Mouse (Mus musculus): Measurements from ENCODE around the gene Wdfy1. TPM values are rescaled to one million over a fixed set of nuclear protein-coding genes. Genes with fewer than 3 reads are reported as not detected.
A peak's percentile ranks its signal among the peaks of the same experiment; 100 is the strongest.

Wdfy1 gene
- polyA plus RNA-seq, 1 experiment from 2014 or later, result 32.0 TPM

- no peak overlapping the region for H3K9ac ChIP-seq
- ATAC-seq (replicated peaks; ENCODE audit: insufficient number of reproducible peaks, insufficient read depth, low FRiP score, low read depth), result no peak
- H3K9me3 ChIP-seq (replicated peaks), result no peaks in the 10 kb centered on the region
- no peaks in the 10 kb centered on the region for H3K27me3 ChIP-seq
- no peak overlapping the region for H3K27ac ChIP-seq
- whole genome bisulfite sequencing, result 13% methylated on average over 5 of the region's 5 CpGs
- H3K4me3 ChIP-seq, result no peak overlapping the region
- no peaks in the 10 kb centered on the region for H3K36me3 ChIP-seq
- no peaks in the 10 kb centered on the region for H3K4me1 ChIP-seq (replicated peaks)
- no peak overlapping the region for H3K4me2 ChIP-seq
These were observed 93.0 kb downstream of the Wdfy1 start for GRCm38 (mm10) chr1:79682936-79683335.

GRCm38 (mm10) chr1:79680777-79681176, 95.2 kb downstream of the Wdfy1 start:
- ATAC-seq (replicated peaks; ENCODE audit: insufficient number of reproducible peaks, insufficient read depth, low FRiP score, low read depth), result no peak
- no peaks in the 10 kb centered on the region for H3K9me3 ChIP-seq (replicated peaks)
- H3K4me3 ChIP-seq, result no peak overlapping the region
- H3K4me2 ChIP-seq, result no peak overlapping the region
- H3K36me3 ChIP-seq, result no peaks in the 10 kb centered on the region
- H3K9ac ChIP-seq, result no peak overlapping the region
- no peaks in the 10 kb centered on the region for H3K4me1 ChIP-seq (replicated peaks)
- no peak overlapping the region for H3K27ac ChIP-seq
- no peaks in the 10 kb centered on the region for H3K27me3 ChIP-seq
- 77% methylated on average over 3 of the region's 3 CpGs for WGBS

GRCm38 (mm10) chr1:79678117-79678684, 97.7 kb downstream of the Wdfy1 start:
- H3K9me3 ChIP-seq (replicated peaks), result no peaks in the 10 kb centered on the region
- H3K4me3 ChIP-seq, result no peak overlapping the region
- no peaks in the 10 kb centered on the region for H3K36me3 ChIP-seq
- H3K9ac ChIP-seq, result no peak overlapping the region
- no peak overlapping the region for H3K27ac ChIP-seq
- peaks cover 10% of the 10 kb centered on the region for H3K27me3 ChIP-seq
- ATAC-seq (replicated peaks; ENCODE audit: insufficient number of reproducible peaks, insufficient read depth, low FRiP score, low read depth), result no peak
- whole genome bisulfite sequencing, result 67% methylated on average over 8 of the region's 8 CpGs
- no peak overlapping the region for H3K4me2 ChIP-seq
- no peaks in the 10 kb centered on the region for H3K4me1 ChIP-seq (replicated peaks)

GRCm38 (mm10) chr1:79675716-79676115, 100.2 kb downstream of the Wdfy1 start:
- 59% methylated on average over 4 of the region's 4 CpGs for WGBS
- no peak for ATAC-seq (replicated peaks; ENCODE audit: insufficient number of reproducible peaks, insufficient read depth, low FRiP score, low read depth)

GRCm38 (mm10) chr1:79671543-79672337, 104.2 kb downstream of the Wdfy1 start, which contains the start of gene Ap1s3:
Ap1s3 (minus strand) TSS chr1:79671972.
- under 1% methylated on average over 51 of the region's 51 CpGs for WGBS

More at GRCm38 (mm10) chr1:79675716-79676115, 100.2 kb downstream of the Wdfy1 start:
- no peak overlapping the region for H3K4me3 ChIP-seq
- H3K27me3 ChIP-seq, result peaks cover 31% of the 10 kb centered on the region
- H3K9me3 ChIP-seq (replicated peaks), result no peaks in the 10 kb centered on the region
- H3K27ac ChIP-seq, result no peak overlapping the region
- no peak overlapping the region for H3K9ac ChIP-seq
- H3K36me3 ChIP-seq, result no peaks in the 10 kb centered on the region
- H3K4me1 ChIP-seq (replicated peaks), result peaks cover 15% of the 10 kb centered on the region
- H3K4me2 ChIP-seq, result no peak overlapping the region

GRCm38 (mm10) chr1:79671196-79671542, 104.8 kb downstream of the Wdfy1 start:
- H3K27me3 ChIP-seq, result peaks cover 37% of the 10 kb centered on the region
- H3K36me3 ChIP-seq, result no peaks in the 10 kb centered on the region
- no peak overlapping the region for H3K27ac ChIP-seq
- 2% methylated on average over 11 of the region's 11 CpGs for WGBS
- ATAC-seq (replicated peaks; ENCODE audit: insufficient number of reproducible peaks, insufficient read depth, low FRiP score, low read depth), result no peak
- peak overlapping the region; percentile 98 for H3K4me2 ChIP-seq
- peak overlapping the region; percentile 59 for H3K9ac ChIP-seq
- H3K4me3 ChIP-seq, result peak overlapping the region; percentile 80
- peaks cover 26% of the 10 kb centered on the region for H3K4me1 ChIP-seq (replicated peaks)
- no peaks in the 10 kb centered on the region for H3K9me3 ChIP-seq (replicated peaks)

More at GRCm38 (mm10) chr1:79671543-79672337, 104.2 kb downstream of the Wdfy1 start, which contains the start of gene Ap1s3:
- Histone ChIP-seq H3K27me3 (peaks cover 37% of the 10 kb centered on the region), H3K36me3 (no peaks in the 10 kb centered on the region), H3K27ac (no peak within 1 kb of the TSS), H3K9ac (peak within 1 kb of the TSS; percentile 59), H3K4me3 (peak within 1 kb of the TSS; percentile 80), H3K4me1 (replicated peaks) (peaks cover 26% of the 10 kb centered on the region), H3K9me3 (replicated peaks) (no peaks in the 10 kb centered on the region), H3K4me2 (peak within 1 kb of the TSS; percentile 98)
- ATAC-seq (replicated peaks; ENCODE audit: insufficient number of reproducible peaks, insufficient read depth, low FRiP score, low read depth), result peak; percentile 69

GRCm38 (mm10) chr1:79669419-79669974, 106.4 kb downstream of the Wdfy1 start:
- peaks cover 28% of the 10 kb centered on the region for H3K4me1 ChIP-seq (replicated peaks)
- H3K9ac ChIP-seq, result no peak overlapping the region
- ATAC-seq (replicated peaks; ENCODE audit: insufficient number of reproducible peaks, insufficient read depth, low FRiP score, low read depth), result no peak
- no peaks in the 10 kb centered on the region for H3K36me3 ChIP-seq
- no peak overlapping the region for H3K4me3 ChIP-seq
- peaks cover 37% of the 10 kb centered on the region for H3K27me3 ChIP-seq
- H3K9me3 ChIP-seq (replicated peaks), result no peaks in the 10 kb centered on the region
- 73% methylated on average over 9 of the region's 9 CpGs for WGBS
- H3K4me2 ChIP-seq, result no peak overlapping the region
- H3K27ac ChIP-seq, result no peak overlapping the region

GRCm38 (mm10) chr1:79664911-79665310, 111.0 kb downstream of the Wdfy1 start:
- Histone ChIP-seq H3K4me3 (no peak overlapping the region), H3K27me3 (no peaks in the 10 kb centered on the region), H3K9me3 (replicated peaks) (no peaks in the 10 kb centered on the region), H3K4me2 (no peak overlapping the region), H3K4me1 (replicated peaks) (peaks cover 10% of the 10 kb centered on the region), H3K36me3 (no peaks in the 10 kb centered on the region), H3K9ac (no peak overlapping the region), H3K27ac (no peak overlapping the region)
- ATAC-seq (replicated peaks; ENCODE audit: insufficient number of reproducible peaks, insufficient read depth, low FRiP score, low read depth), result no peak
- WGBS, result 81% methylated on average over 4 of the region's 4 CpGs

GRCm38 (mm10) chr1:79659598-79659997, 116.3 kb downstream of the Wdfy1 start:
- 0 out of 2 replicates have a peak, but pooled peaks cover 2% of the 10 kb centered on the region for H3K4me1 ChIP-seq (replicated peaks)
- H3K9ac ChIP-seq, result no peak overlapping the region
- no peak overlapping the region for H3K27ac ChIP-seq
- no peaks in the 10 kb centered on the region for H3K9me3 ChIP-seq (replicated peaks)
- no peaks in the 10 kb centered on the region for H3K36me3 ChIP-seq
- no peak overlapping the region for H3K4me3 ChIP-seq
- no peak overlapping the region for H3K4me2 ChIP-seq
- ATAC-seq (replicated peaks; ENCODE audit: insufficient number of reproducible peaks, insufficient read depth, low FRiP score, low read depth), result no peak
- no peaks in the 10 kb centered on the region for H3K27me3 ChIP-seq
- 72% methylated on average over 7 of the region's 7 CpGs for WGBS

GRCm38 (mm10) chr1:79657411-79657810, 118.5 kb downstream of the Wdfy1 start:
- no peak overlapping the region for H3K4me3 ChIP-seq
- no peak overlapping the region for H3K9ac ChIP-seq
- 64% methylated on average over 1 of the region's 1 CpGs for WGBS
- no peaks in the 10 kb centered on the region for H3K9me3 ChIP-seq (replicated peaks)
- H3K27me3 ChIP-seq, result no peaks in the 10 kb centered on the region
- H3K4me2 ChIP-seq, result no peak overlapping the region
- no peak overlapping the region for H3K27ac ChIP-seq
- H3K36me3 ChIP-seq, result no peaks in the 10 kb centered on the region
- ATAC-seq (replicated peaks; ENCODE audit: insufficient number of reproducible peaks, insufficient read depth, low FRiP score, low read depth), result no peak
- H3K4me1 ChIP-seq (replicated peaks), result 0 out of 2 replicates have a peak, but pooled peaks cover 2% of the 10 kb centered on the region

- ATAC-seq (replicated peaks; ENCODE audit: insufficient number of reproducible peaks, insufficient read depth, low FRiP score, low read depth), result no peak
- no peaks in the 10 kb centered on the region for H3K36me3 ChIP-seq
- H3K4me2 ChIP-seq, result no peak overlapping the region
- H3K9me3 ChIP-seq (replicated peaks), result no peaks in the 10 kb centered on the region
- H3K4me3 ChIP-seq, result no peak overlapping the region
- 0 out of 2 replicates have a peak, but pooled peaks cover 2% of the 10 kb centered on the region for H3K4me1 ChIP-seq (replicated peaks)
- no peak overlapping the region for H3K9ac ChIP-seq
- H3K27me3 ChIP-seq, result no peaks in the 10 kb centered on the region
- H3K27ac ChIP-seq, result no peak overlapping the region
- WGBS, result 48% methylated on average over 4 of the region's 4 CpGs
These were observed 120.0 kb downstream of the Wdfy1 start for GRCm38 (mm10) chr1:79655819-79656555.
